Mouse (Mus musculus) ovary, postnatal 10 days (tissue): Measurements from ENCODE around the gene Ube2h.

Source experiments
- DNase-seq: peaks from one replicate; pipeline ENCODE4 v3.0.0; 2022; ENCODE audit warnings: low spot score

Gene Ube2h

GRCm38 (mm10) chr6:30299683-30300082 is 4.7 kb downstream of the Ube2h start:
- DNase-seq, result no peak

GRCm38 (mm10) chr6:30299116-30299515 is 5.2 kb downstream of the Ube2h start:
- no peak for DNase-seq

- no peak for DNase-seq
These were observed 11.8 kb downstream of the Ube2h start for GRCm38 (mm10) chr6:30292579-30292978.

GRCm38 (mm10) chr6:30287958-30288357 is 16.4 kb downstream of the Ube2h start:
- DNase-seq, result no peak

GRCm38 (mm10) chr6:30286642-30287041 is 17.7 kb downstream of the Ube2h start:
- DNase-seq, result no peak

- DNase-seq, result no peak
These were observed 20.2 kb downstream of the Ube2h start for GRCm38 (mm10) chr6:30284177-30284576.

- DNase-seq, result no peak
These were observed 22.0 kb downstream of the Ube2h start for GRCm38 (mm10) chr6:30282361-30282760.

- no peak for DNase-seq
These were observed 26.0 kb downstream of the Ube2h start for GRCm38 (mm10) chr6:30278374-30278773.

GRCm38 (mm10) chr6:30276882-30277281 is 27.5 kb downstream of the Ube2h start:
- no peak for DNase-seq

- DNase-seq, result no peak
These were observed 28.0 kb downstream of the Ube2h start for GRCm38 (mm10) chr6:30276375-30276774.

- DNase-seq, result no peak
These were observed 29.0 kb downstream of the Ube2h start for GRCm38 (mm10) chr6:30275159-30275847.

GRCm38 (mm10) chr6:30272911-30273310 is 31.4 kb downstream of the Ube2h start:
- DNase-seq, result no peak

GRCm38 (mm10) chr6:30272338-30272905 is 31.9 kb downstream of the Ube2h start:
- no peak for DNase-seq

- DNase-seq, result no peak
These were observed 34.5 kb downstream of the Ube2h start for GRCm38 (mm10) chr6:30269846-30270245.

- no peak for DNase-seq
These were observed 36.9 kb downstream of the Ube2h start for GRCm38 (mm10) chr6:30267486-30267885.

- DNase-seq, result no peak
These were observed 38.9 kb downstream of the Ube2h start for GRCm38 (mm10) chr6:30265402-30265801.

- DNase-seq, result no peak
These were observed 41.3 kb downstream of the Ube2h start for GRCm38 (mm10) chr6:30263053-30263452.

GRCm38 (mm10) chr6:30259271-30259670 is 45.1 kb downstream of the Ube2h start:
- DNase-seq, result no peak

GRCm38 (mm10) chr6:30257962-30258361 is 46.4 kb downstream of the Ube2h start:
- DNase-seq, result no peak

GRCm38 (mm10) chr6:30255846-30256245 is 48.5 kb downstream of the Ube2h start:
- no peak for DNase-seq

- DNase-seq, result no peak
These were observed 51.9 kb downstream of the Ube2h start for GRCm38 (mm10) chr6:30252271-30253010.

- DNase-seq, result no peak
These were observed 55.6 kb downstream of the Ube2h start for GRCm38 (mm10) chr6:30248708-30249107.

GRCm38 (mm10) chr6:30245940-30246339 is 58.4 kb downstream of the Ube2h start:
- DNase-seq, result no peak
